Mouse (Mus musculus) spleen, adult 2 months (tissue): ENCODE measurements around the gene Srsf2. TPM values are rescaled to one million over a fixed set of nuclear protein-coding genes. Genes with fewer than 3 reads are reported as not detected.
"Not testable (repeated sequence)": the region's sequence is repeated elsewhere in the genome, so short reads cannot be mapped to it uniquely, and the experiment has no call there.

Source experiments
- DNase-seq, 2 experiments: peaks; one replicate each; pipeline versions ENCODE4 v3.0.0 to v3.0.0-alpha.2; 2012 to 2021; ENCODE audit warnings: low spot score in 2 of 2, low read depth in 1 of 2
- H3K27ac ChIP-seq: fragments of 200-500 bp; 2 replicates; pipeline ENCODE4 v1.5.1; 2012; ENCODE audit warnings: low read length, inconsistent platforms; ENCODE audit not compliant: insufficient read depth
- H3K27me3 ChIP-seq: fragments of 200-500 bp; 2 replicates; pipeline ENCODE4 v1.6.1; 2012; ENCODE audit warnings: mild to moderate bottlenecking, moderate library complexity, low read length, inconsistent platforms; ENCODE audit not compliant: control insufficient read depth, insufficient read depth
- H3K36me3 ChIP-seq: fragments of 200-500 bp; 2 replicates; pipeline ENCODE4 v1.6.1; 2012; ENCODE audit warnings: mild to moderate bottlenecking, low read length, inconsistent platforms; ENCODE audit not compliant: control insufficient read depth, insufficient read depth
- H3K4me1 ChIP-seq: fragments of 200-500 bp; 2 replicates; pipeline ENCODE4 v1.6.1; 2011; ENCODE audit warnings: inconsistent platforms; ENCODE audit not compliant: control insufficient read depth, insufficient read depth, insufficient read length
- H3K4me3 ChIP-seq: fragments of 200-500 bp; 2 replicates; pipeline ENCODE4 v1.5.1; 2011; ENCODE audit warnings: mild to moderate bottlenecking, inconsistent platforms; ENCODE audit not compliant: insufficient read depth, insufficient read length; ENCODE audit errors: extremely low read depth
- CTCF ChIP-seq: fragments of 200-500 bp; IDR thresholded peaks from 2 replicates; pipeline ENCODE4 v1.5.1; 2011; ENCODE audit warnings: mild to moderate bottlenecking, inconsistent platforms; ENCODE audit not compliant: insufficient read depth, insufficient read length, insufficient replicate concordance; ENCODE audit errors: extremely low read depth
- POLR2A ChIP-seq: fragments of 200-500 bp; IDR thresholded peaks from 2 replicates; pipeline ENCODE4 v1.6.1; 2011; ENCODE audit warnings: low read depth, low read length, inconsistent platforms
- WGBS: fragments of 180-500 bp; shearing (Covaris S2); methylation state at CpG from one replicate; pipeline ENCODE4 v1.1.7; 2018; 5-methylcytosine and 5-hydroxymethylcytosine counted together
- polyA plus RNA-seq: library from polyadenylated mRNA; depleted of rRNA; stranded (reverse); fragments of >200 nt; gene quantifications from 2 replicates; pipeline ENCODE4 v1.2.3, GENCODE M21; 2012

Srsf2 gene
- polyA plus RNA-seq, 1 experiment = 546 TPM

GRCm38 (mm10) chr11:116849587-116849986, 3.3 kb downstream of the Srsf2 start:
- no peak for DNase-seq
- Histone ChIP-seq H3K27me3 (no peaks in the 10 kb centered on the region), H3K4me3 (no peak overlapping the region), H3K4me1 (no peaks in the 10 kb centered on the region; the same call in none of the 2 replicates), H3K27ac (no peak overlapping the region), H3K36me3 (peaks cover 20% of the 10 kb centered on the region)
- TF ChIP-seq CTCF (no peak), POLR2A (no peak)

GRCm38 (mm10) chr11:116848877-116849178, 4.1 kb downstream of the Srsf2 start:
- not testable (repeated sequence) for H3K27ac ChIP-seq, H3K4me1 ChIP-seq, H3K27me3 ChIP-seq, H3K4me3 ChIP-seq, DNase-seq
- 75% methylated on average over 2 of the region's 2 CpGs for WGBS
- peaks cover 20% of the 10 kb centered on the region for H3K36me3 ChIP-seq

GRCm38 (mm10) chr11:116848086-116848876, 4.6 kb downstream of the Srsf2 start:
- Histone ChIP-seq H3K4me1 (no peaks in the 10 kb centered on the region; the same call in 1 of the 2 replicates), H3K27ac (no peak overlapping the region), H3K27me3 (no peaks in the 10 kb centered on the region), H3K36me3 (peaks cover 20% of the 10 kb centered on the region), H3K4me3 (no peak overlapping the region)
- TF ChIP-seq POLR2A (no peak), CTCF (no peak)
- DNase-seq = no peak
- WGBS = 88% methylated on average over 5 of the region's 5 CpGs

- DNase-seq = no peak
- Histone ChIP-seq H3K36me3 (peaks cover 20% of the 10 kb centered on the region), H3K27me3 (no peaks in the 10 kb centered on the region), H3K27ac (no peak overlapping the region), H3K4me3 (no peak overlapping the region), H3K4me1 (no peaks in the 10 kb centered on the region; the same call in 1 of the 2 replicates)
- WGBS = 93% methylated on average over 3 of the region's 3 CpGs
- TF ChIP-seq POLR2A (no peak), CTCF (no peak)
Measured at GRCm38 (mm10) chr11:116847187-116848085, 5.5 kb downstream of the Srsf2 start.

- no peak overlapping the region for H3K27ac ChIP-seq
- H3K36me3 ChIP-seq = peaks cover 20% of the 10 kb centered on the region
- H3K27me3 ChIP-seq = no peaks in the 10 kb centered on the region
- H3K4me1 ChIP-seq = no peaks in the 10 kb centered on the region; the same call in 1 of the 2 replicates
- no peak for DNase-seq
- TF ChIP-seq CTCF (no peak), POLR2A (no peak)
- no peak overlapping the region for H3K4me3 ChIP-seq
- 73% methylated on average over 4 of the region's 4 CpGs for whole genome bisulfite sequencing
Measured at GRCm38 (mm10) chr11:116846593-116847181, 6.2 kb downstream of the Srsf2 start.

- H3K27ac ChIP-seq = peak within 1 kb of the TSS; percentile 98
- no peaks in the 10 kb centered on the region for H3K27me3 ChIP-seq
- DNase-seq = peak; percentile 91 to 94
- H3K4me1 ChIP-seq = peaks cover 6% of the 10 kb centered on the region
- peak within 1 kb of the TSS; percentile 80 for H3K4me3 ChIP-seq
- TF ChIP-seq POLR2A = no peak; the same call in none of the 2 replicates
- no peak for TF ChIP-seq CTCF
- H3K36me3 ChIP-seq = peaks cover 32% of the 10 kb centered on the region
- WGBS = under 1% methylated on average over 72 of the region's 72 CpGs
Measured at GRCm38 (mm10) chr11:116843261-116844233, 9.3 kb downstream of the Srsf2 start, which contains the start of the genes Mettl23 and Jmjd6. TSS of gene Mettl23 (plus strand) at chr11:116843278. TSS of gene Jmjd6 (minus strand) at chr11:116843449.
